Mouse (Mus musculus): ENCODE results near the gene Mthfd1l.

- TF ChIP-seq CTCF (conservative IDR thresholded peaks at IDR 0.05; ENCODE audit: insufficient read depth, insufficient read length, low read depth, low read length): no peak
- TF ChIP-seq POLR2A (IDR thresholded peaks at IDR 0.05; ENCODE audit: low read depth, low read length): no peak
Measured at GRCm38 (mm10) chr10:3947346-3947745, 25.6 kb upstream of the Mthfd1l start.

Measured in kidney, adult 2 months (tissue).